Mouse (Mus musculus): ENCODE measurements around the gene Gal3st2c. TPM values are rescaled to one million over a fixed set of nuclear protein-coding genes. Genes with fewer than 3 reads are reported as not detected.
"Not testable (repeated sequence)": the region's sequence is repeated elsewhere in the genome, so short reads cannot be mapped to it uniquely, and the experiment has no call there.

The Gal3st2c gene
- total and polyA plus RNA-seq, 2 experiments from 2014 or later: 0.14 to 0.99 TPM

DNA sequence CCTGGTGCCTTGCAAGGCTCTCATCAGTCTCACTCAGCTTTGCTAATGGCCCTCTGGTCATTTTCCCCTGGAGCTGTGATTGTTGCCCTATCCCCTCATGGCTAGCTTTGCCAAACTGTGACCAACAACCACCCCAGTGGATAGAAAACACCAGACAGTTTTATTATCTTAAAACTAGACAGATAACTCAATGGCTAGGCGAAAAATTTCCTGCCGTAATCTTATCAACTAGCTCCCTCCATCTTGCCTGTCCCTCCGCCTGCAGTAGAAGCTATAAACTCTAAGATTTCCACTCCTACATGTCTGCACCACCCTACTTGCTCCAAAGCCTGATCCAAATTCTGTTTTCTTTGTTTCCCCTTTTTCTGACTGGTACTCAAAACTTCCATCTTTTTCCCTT is 4.1 kb upstream of the Gal3st2c start:
- H3K4me3 ChIP-seq (ENCODE audit: low read depth, low read length): no peak overlapping the region
- H3K9ac ChIP-seq (replicated peaks; ENCODE audit: low read depth, low read length): no peak overlapping the region
- H3K36me3 ChIP-seq (replicated peaks; ENCODE audit: control insufficient read depth, insufficient read depth, low read length): no peaks in the 10 kb centered on the region
- H3K27ac ChIP-seq (ENCODE audit: low read depth): no peak overlapping the region
- no peak for TF ChIP-seq EP300 (IDR thresholded peaks at IDR 0.05; ENCODE audit: low read depth)
- TF ChIP-seq CTCF (IDR thresholded peaks at IDR 0.05; ENCODE audit: low read depth): no peak
- no peak for ATAC-seq (ENCODE audit: insufficient read depth, low read depth)
- H3K4me1 ChIP-seq (ENCODE audit: control insufficient read depth, insufficient read depth): no peaks in the 10 kb centered on the region
- WGBS: 43% methylated on average over 3 of the region's 3 CpGs
- no peaks in the 10 kb centered on the region for H3K27me3 ChIP-seq (ENCODE audit: control insufficient read depth, insufficient read depth, low read length)
- DNase-seq (ENCODE audit: low spot score): no peak
- no peaks in the 10 kb centered on the region for H3K9me3 ChIP-seq (replicated peaks; ENCODE audit: control insufficient read depth, low read length)
- H3K4me2 ChIP-seq (ENCODE audit: low read depth, low read length): no peak overlapping the region

- Histone ChIP-seq H3K36me3 (replicated peaks; ENCODE audit: control insufficient read depth, insufficient read depth, low read length) (no peaks in the 10 kb centered on the region), H3K9me3 (replicated peaks; ENCODE audit: control insufficient read depth, low read length) (no peaks in the 10 kb centered on the region), H3K4me2 (ENCODE audit: low read depth, low read length) (no peak overlapping the region), H3K4me3 (ENCODE audit: low read depth, low read length) (no peak overlapping the region), H3K4me1 (ENCODE audit: control insufficient read depth, insufficient read depth) (no peaks in the 10 kb centered on the region), H3K27ac (ENCODE audit: low read depth) (no peak overlapping the region), H3K27me3 (ENCODE audit: control insufficient read depth, insufficient read depth, low read length) (no peaks in the 10 kb centered on the region), H3K9ac (replicated peaks; ENCODE audit: low read depth, low read length) (no peak overlapping the region)
- 45% methylated on average over 3 of the region's 3 CpGs for WGBS
- DNase-seq (ENCODE audit: low spot score) (no peak), ATAC-seq (ENCODE audit: insufficient read depth, low read depth) (no peak)
- TF ChIP-seq CTCF (IDR thresholded peaks at IDR 0.05; ENCODE audit: low read depth) (peak; percentile 39), EP300 (IDR thresholded peaks at IDR 0.05; ENCODE audit: low read depth) (no peak)
These were observed 1.5 kb upstream of the Gal3st2c start for GRCm38 (mm10) chr1:93988786-93989185.

DNA sequence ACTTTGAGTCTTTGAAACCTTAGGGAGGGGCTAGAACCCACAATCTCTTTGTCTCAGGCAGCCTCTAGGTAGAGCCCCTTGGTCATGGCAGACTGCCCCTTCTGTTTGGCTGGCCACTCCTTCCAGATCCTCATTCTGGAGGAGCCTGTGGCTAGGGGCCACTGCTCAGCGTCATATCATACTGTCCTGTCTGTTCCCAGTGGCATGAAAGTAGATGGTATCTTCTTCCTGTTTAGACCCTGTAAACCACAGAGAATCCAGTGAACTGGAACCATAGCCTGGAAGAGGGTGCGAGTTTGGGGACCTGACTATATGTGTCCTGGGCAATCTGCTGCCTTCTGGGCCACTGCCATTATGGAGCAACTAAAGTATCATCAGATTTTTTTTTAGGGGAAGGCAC is 759 bp downstream of the Gal3st2c start:
- H3K27me3 ChIP-seq (ENCODE audit: control insufficient read depth, insufficient read depth, low read length); H3K4me3 ChIP-seq (ENCODE audit: low read depth, low read length); H3K9ac ChIP-seq (replicated peaks; ENCODE audit: low read depth, low read length); H3K36me3 ChIP-seq (replicated peaks; ENCODE audit: control insufficient read depth, insufficient read depth, low read length); H3K9me3 ChIP-seq (replicated peaks; ENCODE audit: control insufficient read depth, low read length); H3K4me2 ChIP-seq (ENCODE audit: low read depth, low read length); H3K4me1 ChIP-seq (ENCODE audit: control insufficient read depth, insufficient read depth); DNase-seq (ENCODE audit: low spot score); ATAC-seq (ENCODE audit: insufficient read depth, low read depth); H3K27ac ChIP-seq (ENCODE audit: low read depth): not testable (repeated sequence)
- WGBS: 64% methylated on average over 2 of the region's 2 CpGs

DNA sequence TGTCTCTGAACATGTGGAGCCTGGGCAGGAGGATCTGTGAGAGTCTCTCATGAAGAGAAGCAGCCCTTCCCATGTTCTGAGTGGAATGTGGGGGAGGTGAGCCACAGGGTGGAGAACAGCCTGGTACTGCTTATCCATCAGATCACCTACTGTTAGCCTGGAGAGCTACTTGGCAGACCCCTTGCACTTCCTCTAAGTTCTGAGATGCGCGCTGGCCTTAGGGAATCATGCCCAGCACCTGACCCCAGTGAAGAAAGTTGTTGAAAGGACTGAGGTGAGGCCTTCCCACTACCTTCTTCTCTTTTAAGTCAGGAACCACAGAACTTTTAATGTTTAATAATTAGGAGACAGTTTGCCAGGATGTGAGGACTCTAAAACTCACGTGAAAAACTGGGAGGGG is 1.2 kb downstream of the Gal3st2c start:
- H3K27me3 ChIP-seq (ENCODE audit: control insufficient read depth, insufficient read depth, low read length); H3K36me3 ChIP-seq (replicated peaks; ENCODE audit: control insufficient read depth, insufficient read depth, low read length); ATAC-seq (ENCODE audit: insufficient read depth, low read depth); H3K4me3 ChIP-seq (ENCODE audit: low read depth, low read length); H3K4me1 ChIP-seq (ENCODE audit: control insufficient read depth, insufficient read depth); H3K9me3 ChIP-seq (replicated peaks; ENCODE audit: control insufficient read depth, low read length); DNase-seq (ENCODE audit: low spot score); H3K4me2 ChIP-seq (ENCODE audit: low read depth, low read length); H3K27ac ChIP-seq (ENCODE audit: low read depth); H3K9ac ChIP-seq (replicated peaks; ENCODE audit: low read depth, low read length): not testable (repeated sequence)
- 67% methylated on average over 3 of the region's 3 CpGs for WGBS

- H3K27me3 ChIP-seq (ENCODE audit: control insufficient read depth, insufficient read depth, low read length): no peaks in the 10 kb centered on the region
- no peak overlapping the region for H3K4me2 ChIP-seq (ENCODE audit: low read depth, low read length)
- H3K9ac ChIP-seq (replicated peaks; ENCODE audit: low read depth, low read length): no peak overlapping the region
- DNase-seq (ENCODE audit: low spot score): no peak
- H3K4me3 ChIP-seq (ENCODE audit: low read depth, low read length): no peak overlapping the region
- TF ChIP-seq CTCF (IDR thresholded peaks at IDR 0.05; ENCODE audit: low read depth): no peak
- TF ChIP-seq EP300 (IDR thresholded peaks at IDR 0.05; ENCODE audit: low read depth): no peak
- ATAC-seq (ENCODE audit: insufficient read depth, low read depth): no peak
- H3K27ac ChIP-seq (ENCODE audit: low read depth): no peak overlapping the region
- no peaks in the 10 kb centered on the region for H3K9me3 ChIP-seq (replicated peaks; ENCODE audit: control insufficient read depth, low read length)
- no peaks in the 10 kb centered on the region for H3K4me1 ChIP-seq (ENCODE audit: control insufficient read depth, insufficient read depth)
- H3K36me3 ChIP-seq (replicated peaks; ENCODE audit: control insufficient read depth, insufficient read depth, low read length): no peaks in the 10 kb centered on the region
- 67% methylated on average over 2 of the region's 2 CpGs for WGBS
These were observed 10.7 kb downstream of the Gal3st2c start for GRCm38 (mm10) chr1:94001023-94001422.

DNA sequence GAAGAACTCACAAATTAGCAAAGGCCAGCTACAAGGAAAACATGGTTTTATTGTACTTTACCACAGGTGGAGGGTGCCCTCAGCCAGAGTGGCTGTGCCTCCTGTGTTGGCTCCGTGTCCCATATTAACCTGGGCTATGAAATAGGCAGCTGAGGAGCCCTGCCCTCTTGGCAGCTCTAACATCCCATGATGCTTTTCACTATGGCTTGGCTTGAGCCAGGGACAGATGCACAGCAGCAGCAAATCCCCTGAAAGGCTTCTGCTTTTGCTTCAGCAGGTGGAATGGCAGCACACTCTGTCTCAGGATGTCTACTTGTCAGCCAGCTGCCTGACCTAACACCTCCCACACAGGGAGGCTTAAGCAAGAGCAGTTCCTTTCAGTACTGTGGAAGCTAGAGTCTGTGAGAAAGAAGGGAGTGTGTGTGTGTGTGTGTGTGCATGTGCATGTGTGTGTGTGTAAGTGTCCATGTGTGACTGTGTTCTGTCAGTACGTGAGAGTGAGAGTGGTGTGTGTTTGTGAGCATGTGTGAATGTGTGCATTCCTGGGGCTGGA is 15.7 kb downstream of the Gal3st2c start:
- ATAC-seq (ENCODE audit: insufficient read depth, low read depth); H3K4me3 ChIP-seq (ENCODE audit: low read depth, low read length); H3K36me3 ChIP-seq (replicated peaks; ENCODE audit: control insufficient read depth, insufficient read depth, low read length); H3K9ac ChIP-seq (replicated peaks; ENCODE audit: low read depth, low read length); H3K27me3 ChIP-seq (ENCODE audit: control insufficient read depth, insufficient read depth, low read length); H3K9me3 ChIP-seq (replicated peaks; ENCODE audit: control insufficient read depth, low read length); H3K4me2 ChIP-seq (ENCODE audit: low read depth, low read length); H3K4me1 ChIP-seq (ENCODE audit: control insufficient read depth, insufficient read depth); DNase-seq (ENCODE audit: low spot score); H3K27ac ChIP-seq (ENCODE audit: low read depth): not testable (repeated sequence)
- WGBS: 49% methylated on average over 2 of the region's 2 CpGs

GRCm38 (mm10) chr1:94008826-94009225 is 18.5 kb downstream of the Gal3st2c start:
- DNase-seq (ENCODE audit: low spot score); H3K4me3 ChIP-seq (ENCODE audit: low read depth, low read length); H3K27me3 ChIP-seq (ENCODE audit: control insufficient read depth, insufficient read depth, low read length); H3K4me2 ChIP-seq (ENCODE audit: low read depth, low read length); H3K36me3 ChIP-seq (replicated peaks; ENCODE audit: control insufficient read depth, insufficient read depth, low read length); H3K9ac ChIP-seq (replicated peaks; ENCODE audit: low read depth, low read length); H3K4me1 ChIP-seq (ENCODE audit: control insufficient read depth, insufficient read depth); H3K9me3 ChIP-seq (replicated peaks; ENCODE audit: control insufficient read depth, low read length); ATAC-seq (ENCODE audit: insufficient read depth, low read depth); H3K27ac ChIP-seq (ENCODE audit: low read depth): not testable (repeated sequence)
- 79% methylated on average over 14 of the region's 19 CpGs for WGBS

Measured in heart, postnatal 0 days (tissue).